ENCODE assay signal across 11 mouse cellular contexts in the genomic region with DNA sequence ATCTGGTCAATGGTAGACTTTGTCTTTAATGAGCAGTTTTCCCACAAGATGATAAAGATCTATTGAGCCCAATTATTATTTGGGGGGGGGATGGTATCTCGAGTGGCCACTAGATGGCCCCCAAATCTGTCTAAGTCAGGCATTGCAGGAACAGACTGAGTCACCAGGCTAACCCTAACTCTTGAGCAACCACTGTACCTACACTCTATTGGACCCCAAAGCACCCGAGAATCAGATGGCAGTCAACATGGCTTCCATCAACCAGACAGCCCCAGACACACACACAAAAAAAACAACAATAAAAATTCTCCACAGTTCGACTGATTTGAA. TPM values are rescaled to one million over a fixed set of nuclear protein-coding genes. Genes with fewer than 3 reads are reported as not detected.
DNase-seq lines count a peak whose midpoint lies in the region; ATAC-seq and TF ChIP-seq lines count a peak whose summit lies in the region.
"Had no signal": no experiment of that assay in that cellular context is flagged by ENCODE, and none has a peak within 500 bp of the region (broad histone marks: within the 10 kb centered on the region; RNA-seq: fewer than 3 reads in every experiment).

No protein-coding gene starts in this region.

- H3K4me1 ChIP-seq in midbrain, embryonic 14.5 days (ENCODE audit: control insufficient read depth, insufficient read depth, low read length): no peaks in the 10 kb centered on the region
- H3K4me1 ChIP-seq in midbrain, embryonic 16.5 days (ENCODE audit: control insufficient read depth, insufficient read depth, low read length): no peaks in the 10 kb centered on the region

- intact Hi-C loops in gastrocnemius, adult 2 months (cut with DNase I): no loop called here

- 43% methylated on average over 3 of the region's 3 CpGs for WGBS in midbrain, embryonic 14.5 days
- 47% methylated on average over 3 of the region's 3 CpGs for WGBS in midbrain, embryonic 16.5 days

- H3K4me2 ChIP-seq in midbrain, embryonic 14.5 days (ENCODE audit: low read length): no peak overlapping the region
- no peak overlapping the region for H3K4me2 ChIP-seq in midbrain, embryonic 16.5 days (ENCODE audit: low read length)
- H3K4me2 ChIP-seq: heart, embryonic 15.5 days; liver, embryonic 13.5 days had no signal

- no peak overlapping the region for H3K27ac ChIP-seq in gastrocnemius, adult 2 months
- no peak overlapping the region for H3K27ac ChIP-seq in midbrain, embryonic 14.5 days (replicated peaks; ENCODE audit: low read depth, low read length)
- no peak overlapping the region for H3K27ac ChIP-seq in midbrain, embryonic 16.5 days (ENCODE audit: low read length)
- H3K27ac ChIP-seq: heart, embryonic 15.5 days; liver, embryonic 13.5 days had no signal

- TF ChIP-seq CTCF in gastrocnemius, adult 2 months (IDR thresholded peaks at IDR 0.05): peak; percentile 62

- no peaks in the 10 kb centered on the region for H3K36me3 ChIP-seq in midbrain, embryonic 14.5 days (ENCODE audit: control insufficient read depth, insufficient read depth, low read length)
- H3K36me3 ChIP-seq in midbrain, embryonic 16.5 days (ENCODE audit: control insufficient read depth, insufficient read depth, low read length): no peaks in the 10 kb centered on the region
- no peaks in the 10 kb centered on the region for H3K36me3 ChIP-seq in splenic B cell, adult 2 months (ENCODE audit: control insufficient read depth, insufficient read depth, low read length, poor library complexity, severe bottlenecking)
- H3K36me3 ChIP-seq: heart, embryonic 15.5 days; liver, embryonic 13.5 days had no signal

- no peak overlapping the region for H3K9ac ChIP-seq in midbrain, embryonic 14.5 days (replicated peaks; ENCODE audit: low read length)
- no peak overlapping the region for H3K9ac ChIP-seq in midbrain, embryonic 16.5 days (ENCODE audit: low read depth, low read length)
- H3K9ac ChIP-seq: heart, embryonic 15.5 days; liver, embryonic 13.5 days had no signal

- no peak overlapping the region for H3K4me3 ChIP-seq in gastrocnemius, adult 2 months
- no peak overlapping the region for H3K4me3 ChIP-seq in midbrain, embryonic 14.5 days (replicated peaks; ENCODE audit: low read depth, low read length)
- no peak overlapping the region for H3K4me3 ChIP-seq in midbrain, embryonic 16.5 days (ENCODE audit: low read depth, low read length)
- H3K4me3 ChIP-seq: heart, embryonic 15.5 days; liver, embryonic 13.5 days had no signal

- peaks cover 7% of the 10 kb centered on the region for H3K9me3 ChIP-seq in midbrain, embryonic 14.5 days (ENCODE audit: control insufficient read depth, low read length)
- peaks cover 11% of the 10 kb centered on the region; the same call in 1 of the 2 replicates for H3K9me3 ChIP-seq in midbrain, embryonic 16.5 days (replicated peaks; ENCODE audit: control insufficient read depth, low read length, poor library complexity, severe bottlenecking)
- H3K9me3 ChIP-seq: heart, embryonic 15.5 days; liver, embryonic 13.5 days had no signal

- no peak for ATAC-seq in midbrain, embryonic 14.5 days (ENCODE audit: low FRiP score, low TSS enrichment)
- no peak for ATAC-seq in midbrain, embryonic 16.5 days
- ATAC-seq: forebrain, embryonic 14.5 days had no signal

- no peaks in the 10 kb centered on the region for H3K27me3 ChIP-seq in midbrain, embryonic 14.5 days (ENCODE audit: control insufficient read depth, insufficient read depth, low read length)
- H3K27me3 ChIP-seq in midbrain, embryonic 16.5 days (ENCODE audit: control insufficient read depth, insufficient read depth, low read depth, low read length): no peaks in the 10 kb centered on the region
- no peaks in the 10 kb centered on the region for H3K27me3 ChIP-seq in splenic B cell, adult 2 months (ENCODE audit: control insufficient read depth, insufficient read depth, low read length, poor library complexity, severe bottlenecking)
- H3K27me3 ChIP-seq: heart, embryonic 15.5 days; liver, embryonic 13.5 days had no signal

- no peak for DNase-seq in gastrocnemius, adult 2 months
- DNase-seq in gastrocnemius, postnatal 10 days: no peak
- peak; percentile 41 for DNase-seq in midbrain, embryonic 14.5 days
- DNase-seq in adipocyte (ENCODE audit: low spot score): peak; percentile 51
- DNase-seq in splenic B cell, adult 2 months (ENCODE audit: low read depth, low spot score): peak; percentile 67
- no peak for DNase-seq in right cerebral cortex, postnatal 4 days
- no peak for DNase-seq in layer of hippocampus, adult 11-12 months (ENCODE audit: low spot score)
- DNase-seq: liver, embryonic 13.5 days had no signal

RNA-seq across cellular contexts. Expression of a gene that starts 12.5 kb away (rescaled TPM):
- total RNA-seq in gastrocnemius, adult 2 months (2021): 10 to 100 TPM; 41.2 to 50.0 TPM
- total RNA-seq in gastrocnemius, postnatal 10 days (2021): 100 to 1,000 TPM; 186 to 216 TPM
- 22.5 and 33.0 TPM in 2 replicates for polyA plus RNA-seq in midbrain, embryonic 14.5 days (2014; fragmentation: Nextera tagmentation; extraction: Ambion mirVana)
- 33.7 and 38.8 TPM in 2 replicates for polyA plus RNA-seq in midbrain, embryonic 16.5 days (2015; fragmentation: Nextera tagmentation; extraction: Ambion mirVana)

RNA-seq across cellular contexts. Expression of a gene that starts 52.1 kb away (rescaled TPM):
- under 1 TPM; 0.15 to 0.28 TPM for total RNA-seq in gastrocnemius, adult 2 months (2021)
- total RNA-seq in gastrocnemius, postnatal 10 days (2021): 1 to 10 TPM; 5.4 to 8.4 TPM
- 19.3 and 25.8 TPM in 2 replicates for polyA plus RNA-seq in midbrain, embryonic 14.5 days (2014; fragmentation: Nextera tagmentation; extraction: Ambion mirVana)
- 12.5 and 14.1 TPM in 2 replicates for polyA plus RNA-seq in midbrain, embryonic 16.5 days (2015; fragmentation: Nextera tagmentation; extraction: Ambion mirVana)

Comparison
In these comparisons a context has a peak if more than half of its experiments do, and no peak if none do; other contexts are left out.
1. RNA of a gene that starts 52.1 kb away (total RNA-seq): 5.4 to 8.4 TPM in gastrocnemius, postnatal 10 days; 0.15 to 0.28 TPM in gastrocnemius, adult 2 months; every median in the first group is over 4 times any median in the second.
2. DNase-seq: peak in midbrain, embryonic 14.5 days (single experiment), adipocyte (single experiment) and splenic B cell, adult 2 months (single experiment); none in gastrocnemius, adult 2 months (single experiment), gastrocnemius, postnatal 10 days (single experiment), right cerebral cortex, postnatal 4 days (single experiment) and layer of hippocampus, adult 11-12 months (single experiment).